Mouse (Mus musculus): ENCODE results near the gene Gpam. TPM values are rescaled to one million over a fixed set of nuclear protein-coding genes. Genes with fewer than 3 reads are reported as not detected.

Gpam gene
- polyA plus RNA-seq, 1 experiment = 65.6 TPM

- no peak for DNase-seq (ENCODE audit: low spot score)
These were observed 65.1 kb downstream of the Gpam start for GRCm38 (mm10) chr19:55061951-55062350.

DNA sequence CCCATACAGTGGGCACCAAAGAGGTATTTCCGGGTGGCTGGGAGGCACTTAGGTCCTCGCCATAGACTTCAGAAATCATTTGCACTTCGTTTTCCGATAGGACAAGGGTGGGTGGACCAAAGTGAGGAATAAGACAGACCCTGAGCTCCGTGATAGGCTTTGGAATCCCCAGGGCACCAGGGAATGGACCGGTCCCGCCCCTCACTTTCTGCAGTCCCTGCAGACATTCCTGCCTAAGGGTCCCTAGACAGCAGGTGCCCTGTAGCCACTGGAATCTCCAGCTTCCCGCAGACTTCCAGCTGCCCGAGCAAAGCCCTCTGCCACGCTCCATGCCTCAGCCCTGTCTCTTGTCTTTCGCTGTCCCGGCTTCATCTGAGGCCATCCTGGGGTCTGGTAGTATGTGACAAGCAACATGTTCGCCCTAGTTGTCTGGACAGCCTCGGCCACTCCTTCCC lies 65.6 kb downstream of the Gpam start:
- DNase-seq (ENCODE audit: low spot score) = no peak

GRCm38 (mm10) chr19:55060964-55061363 lies 66.1 kb downstream of the Gpam start:
- no peak for DNase-seq (ENCODE audit: low spot score)

DNA sequence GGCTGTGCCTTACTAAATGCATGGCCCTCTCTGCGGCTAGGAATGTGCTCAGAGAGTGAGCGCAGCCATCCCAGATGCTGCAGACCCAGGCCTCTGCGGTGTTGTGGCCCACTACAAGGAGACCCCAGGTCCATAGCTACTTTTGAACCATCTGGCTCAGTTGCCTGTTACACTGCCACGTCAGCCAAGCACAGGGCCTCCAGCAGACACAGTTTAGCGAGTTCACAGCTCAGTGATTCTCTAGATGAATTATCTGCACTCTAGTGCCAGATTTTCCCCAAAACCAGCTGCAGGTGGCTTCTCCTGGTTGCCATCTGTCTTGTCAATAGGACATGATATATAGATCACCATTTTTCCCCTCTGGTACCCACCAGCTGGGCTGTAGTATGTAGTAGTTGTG lies 69.6 kb downstream of the Gpam start:
- DNase-seq (ENCODE audit: low spot score) = no peak

DNA sequence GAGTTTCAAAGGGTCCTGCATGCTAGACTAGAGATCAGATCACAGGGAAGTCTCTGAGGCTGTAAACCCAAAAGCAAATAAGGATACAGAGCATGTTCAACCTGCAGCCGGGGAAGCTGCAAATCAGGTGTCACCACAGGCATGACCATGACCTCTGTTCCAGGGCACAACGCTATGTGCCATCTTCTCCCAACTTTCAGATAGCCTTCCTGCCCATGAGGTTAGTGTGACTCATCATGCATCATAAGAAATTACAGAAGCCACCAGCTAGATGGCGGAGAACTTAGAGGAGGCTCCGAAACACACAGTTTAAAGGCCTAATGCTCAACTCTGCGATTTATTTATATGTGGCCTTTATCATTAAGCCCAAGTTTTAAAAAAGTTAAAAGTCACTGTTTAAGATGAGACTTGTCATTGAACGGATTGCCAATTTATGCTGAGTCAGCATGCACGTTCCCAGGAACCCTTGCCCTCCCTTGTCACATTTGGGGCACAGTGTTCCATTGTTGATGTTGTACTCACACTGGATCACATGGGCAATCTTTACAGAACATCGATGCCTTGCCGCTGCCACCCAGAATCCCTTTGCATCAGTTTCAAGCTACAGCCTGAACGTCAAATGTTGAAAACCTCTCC lies 71.3 kb downstream of the Gpam start:
- no peak for DNase-seq (ENCODE audit: low spot score)

- DNase-seq (ENCODE audit: low spot score) = no peak
These were observed 73.9 kb downstream of the Gpam start for GRCm38 (mm10) chr19:55053163-55053562.

DNA sequence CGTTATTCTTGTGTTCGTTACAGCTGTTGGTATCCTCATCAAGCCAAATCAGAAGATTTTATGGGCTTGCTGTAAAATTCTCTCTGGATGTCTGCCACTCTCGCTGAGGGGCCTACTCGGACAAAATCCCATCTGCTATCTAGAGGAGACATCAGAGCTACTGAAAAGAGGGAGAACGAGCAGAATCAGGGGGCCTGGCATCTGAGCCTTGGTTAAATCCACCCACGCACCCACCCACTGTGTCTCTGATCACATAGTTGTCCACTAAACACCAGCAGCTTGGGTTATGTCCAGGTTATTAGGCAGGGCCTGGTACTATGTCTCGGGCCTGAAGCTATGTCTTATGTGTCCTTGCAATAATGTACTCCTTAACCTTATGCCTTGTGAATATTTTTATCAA lies 89.6 kb downstream of the Gpam start:
- no peak for DNase-seq (ENCODE audit: low spot score)

DNA sequence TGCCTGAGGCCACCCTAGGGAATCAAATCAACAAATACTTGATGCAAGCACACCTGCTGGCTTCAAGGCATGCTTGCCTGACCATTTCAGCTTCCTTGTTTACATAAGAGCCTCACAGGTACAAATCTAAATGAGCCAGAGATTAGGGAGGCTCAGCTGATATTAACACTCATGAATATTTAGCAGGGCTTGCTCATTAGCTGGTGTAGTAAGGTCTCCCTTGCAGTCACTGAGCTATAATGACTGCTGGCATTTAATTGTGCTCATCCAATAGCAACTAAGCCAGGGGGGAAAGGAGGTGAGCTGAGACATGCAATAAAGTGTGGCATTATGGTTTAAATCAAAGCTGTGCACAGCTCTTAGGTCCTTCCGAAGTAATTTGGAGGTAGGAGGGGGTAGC lies 108.2 kb downstream of the Gpam start:
- DNase-seq (ENCODE audit: low spot score) = no peak

Other genes with a start within 250 kb of the Gpam start
- 0.29 and 0.50 TPM in 2 replicates for gene Tectb, start 53.5 kb upstream of the Gpam start, polyA plus RNA-seq (2012; rRNA removed)
- gene Gucy2g, start 114.0 kb upstream of the Gpam start, polyA plus RNA-seq (2012; rRNA removed) = 0.14 and 0.22 TPM in 2 replicates
- 47.9 and 50.6 TPM in 2 replicates for gene Acsl5, start 124.7 kb upstream of the Gpam start, polyA plus RNA-seq (2012; rRNA removed)
- gene Zdhhc6, start 188.8 kb upstream of the Gpam start, polyA plus RNA-seq (2012; rRNA removed) = 29.3 and 33.3 TPM in 2 replicates
- 22.7 and 23.4 TPM in 2 replicates for gene Vti1a, start 189.1 kb upstream of the Gpam start, polyA plus RNA-seq (2012; rRNA removed)